Mouse (Mus musculus) cortical plate, adult 2 months (tissue): ENCODE measurements around the gene Iqch.

Experiments used
- CTCF ChIP-seq: fragments of 200-500 bp; IDR thresholded peaks from 2 replicates; pipeline ENCODE4 v1.5.1; 2011; ENCODE audit warnings: mild to moderate bottlenecking, control low read depth, low read length; ENCODE audit not compliant: insufficient read depth; ENCODE audit errors: extremely low read depth
- POLR2A ChIP-seq: fragments of 200-500 bp; IDR thresholded peaks from 2 replicates; pipeline ENCODE4 v1.6.1; 2011; ENCODE audit warnings: mild to moderate bottlenecking, low read length, control low read depth; ENCODE audit not compliant: insufficient read depth; ENCODE audit errors: extremely low read depth

- no peak for TF ChIP-seq POLR2A
- TF ChIP-seq CTCF = no peak
These were observed 148.0 kb downstream of the Iqch start for GRCm38 (mm10) chr9:63454341-63454740.
